Mouse (Mus musculus) brain, embryonic 14.5 days (tissue): ENCODE data around the gene Plxnd1.

Experiments used
- CTCF ChIP-seq: fragments of 200-500 bp; IDR thresholded peaks from 2 replicates; pipeline ENCODE4 v1.5.1; 2012; ENCODE audit warnings: inconsistent platforms, mild to moderate bottlenecking, moderate library complexity, borderline replicate concordance; ENCODE audit not compliant: insufficient read depth, insufficient read length; ENCODE audit errors: extremely low read depth
- POLR2A ChIP-seq: fragments of 200-500 bp; IDR thresholded peaks from 2 replicates; pipeline ENCODE4 v1.6.1; 2012; ENCODE audit warnings: mild to moderate bottlenecking, inconsistent platforms, borderline replicate concordance; ENCODE audit not compliant: poor library complexity, insufficient read depth, insufficient read length, severe bottlenecking; ENCODE audit errors: extremely low read depth

GRCm38 (mm10) chr6:116005959-116006288 is 11.1 kb upstream of the Plxnd1 start:
- no peak for TF ChIP-seq CTCF
- no peak for TF ChIP-seq POLR2A
